Mouse (Mus musculus): ENCODE measurements around the gene Zfp747. TPM values are rescaled to one million over a fixed set of nuclear protein-coding genes. Genes with fewer than 3 reads are reported as not detected.
"Not testable (repeated sequence)": the region's sequence is repeated elsewhere in the genome, so short reads cannot be mapped to it uniquely, and the experiment has no call there.

The Zfp747 gene
- 4.3 TPM in 2 replicates for polyA plus RNA-seq (2012)

- TF ChIP-seq GATA1 (IDR thresholded peaks at IDR 0.05; ENCODE audit: low read length): not testable (repeated sequence)
Measured at GRCm38 (mm10) chr7:127375271-127376245, at the start of gene Zfp747. Zfp747 (minus strand) TSS chr7:127376050.

GRCm38 (mm10) chr7:127425291-127425690 is 49.4 kb upstream of the Zfp747 start:
- no peak for TF ChIP-seq GATA1 (IDR thresholded peaks at IDR 0.05; ENCODE audit: low read length)

- no peak for TF ChIP-seq GATA1 (IDR thresholded peaks at IDR 0.05; ENCODE audit: low read length)
Measured at GRCm38 (mm10) chr7:127422247-127422646, 46.4 kb upstream of the Zfp747 start.

GRCm38 (mm10) chr7:127421388-127422191 is 45.7 kb upstream of the Zfp747 start, which contains the start of gene Zfp688:
Zfp688 (minus strand) TSS chr7:127422068.
- no peak for TF ChIP-seq GATA1 (IDR thresholded peaks at IDR 0.05; ENCODE audit: low read length)

- no peak for TF ChIP-seq GATA1 (IDR thresholded peaks at IDR 0.05; ENCODE audit: low read length)
Measured at GRCm38 (mm10) chr7:127411418-127411817, 35.6 kb upstream of the Zfp747 start.

- not testable (repeated sequence) for TF ChIP-seq GATA1 (IDR thresholded peaks at IDR 0.05; ENCODE audit: low read length)
Measured at GRCm38 (mm10) chr7:127406002-127406987, 30.4 kb upstream of the Zfp747 start, which contains the start of gene Zfp764. Zfp764 (minus strand) TSS chr7:127406822.

GRCm38 (mm10) chr7:127402980-127403379 is 27.1 kb upstream of the Zfp747 start:
- no peak for TF ChIP-seq GATA1 (IDR thresholded peaks at IDR 0.05; ENCODE audit: low read length)

GRCm38 (mm10) chr7:127400355-127400754 is 24.5 kb upstream of the Zfp747 start:
- TF ChIP-seq GATA1 (IDR thresholded peaks at IDR 0.05; ENCODE audit: low read length): peak; percentile 51

GRCm38 (mm10) chr7:127393944-127394333 is 18.1 kb upstream of the Zfp747 start:
- no peak for TF ChIP-seq GATA1 (IDR thresholded peaks at IDR 0.05; ENCODE audit: low read length)

GRCm38 (mm10) chr7:127393157-127393943 is 17.5 kb upstream of the Zfp747 start, which contains the start of gene E430018J23Rik:
E430018J23Rik (minus strand) TSS chr7:127393629.
- TF ChIP-seq GATA1 (IDR thresholded peaks at IDR 0.05; ENCODE audit: low read length): no peak

- no peak for TF ChIP-seq GATA1 (IDR thresholded peaks at IDR 0.05; ENCODE audit: low read length)
Measured at GRCm38 (mm10) chr7:127392251-127392824, 16.5 kb upstream of the Zfp747 start.

GRCm38 (mm10) chr7:127391538-127391937 is 15.7 kb upstream of the Zfp747 start:
- TF ChIP-seq GATA1 (IDR thresholded peaks at IDR 0.05; ENCODE audit: low read length): no peak

GRCm38 (mm10) chr7:127390306-127390705 is 14.5 kb upstream of the Zfp747 start:
- no peak for TF ChIP-seq GATA1 (IDR thresholded peaks at IDR 0.05; ENCODE audit: low read length)
